Mouse (Mus musculus): ENCODE results near the gene Xkrx. TPM values are rescaled to one million over a fixed set of nuclear protein-coding genes. Genes with fewer than 3 reads are reported as not detected.
"Not testable (repeated sequence)": the region's sequence is repeated elsewhere in the genome, so short reads cannot be mapped to it uniquely, and the experiment has no call there.

Xkrx gene
- under 1 TPM; 0.38 to 0.86 TPM for total RNA-seq (2021)
- long read RNA-seq, experiment 1, partial matches to known transcripts: 1 of 1 reads
- long read RNA-seq, experiment 1, other reads (novel, unspliced or antisense): 0 of 1 reads
- long read RNA-seq, experiment 2: 0 reads

GRCm38 (mm10) chrX:134162043-134162720 is at the start of gene Xkrx:
Xkrx (minus strand) TSS chrX:134162076.
- DNase-seq: no peak

DNA sequence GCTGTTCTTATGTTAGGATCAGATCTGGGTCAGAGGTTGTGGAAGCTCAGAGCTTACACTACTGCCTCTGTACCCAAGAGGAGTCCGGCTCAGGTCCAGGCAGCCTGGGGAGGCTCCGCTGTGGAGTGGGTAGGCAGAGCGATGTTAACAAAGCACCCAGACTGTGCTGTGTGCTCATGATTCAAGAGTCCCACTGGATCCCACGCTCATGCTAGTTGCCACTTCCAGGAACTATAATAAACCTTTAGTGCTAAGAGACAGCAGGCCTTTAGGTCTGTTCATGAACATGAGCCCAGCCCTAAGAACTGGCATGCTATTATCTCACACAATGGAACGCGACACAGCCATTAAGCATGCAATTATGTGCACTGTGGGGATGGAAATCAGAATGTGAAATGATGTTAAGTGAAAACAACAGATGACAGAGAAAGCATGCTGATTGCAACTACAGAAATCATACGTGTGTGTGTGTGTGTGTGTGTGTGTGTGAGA is 49.3 kb upstream of the Xkrx start:
- DNase-seq: no peak

DNA sequence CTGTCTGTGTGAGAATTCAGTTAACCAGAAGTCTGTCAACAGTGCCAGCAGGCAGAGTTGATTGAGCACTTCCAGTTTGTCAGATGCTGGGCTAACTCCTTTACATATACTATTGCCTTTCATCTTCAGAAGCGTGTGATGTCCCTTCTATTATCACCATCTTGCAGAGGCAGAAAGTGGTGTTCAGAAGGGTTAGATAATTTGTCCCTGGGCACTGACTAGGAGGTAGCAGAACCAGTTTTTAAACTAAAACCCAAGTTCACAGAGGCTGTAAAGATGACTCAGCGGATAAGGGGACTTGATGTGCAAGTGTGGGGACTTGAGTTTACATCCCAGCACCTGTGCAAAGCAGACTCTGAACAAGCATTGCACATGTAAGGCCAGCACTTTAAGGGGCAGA is 46.6 kb upstream of the Xkrx start:
- no peak for DNase-seq

DNA sequence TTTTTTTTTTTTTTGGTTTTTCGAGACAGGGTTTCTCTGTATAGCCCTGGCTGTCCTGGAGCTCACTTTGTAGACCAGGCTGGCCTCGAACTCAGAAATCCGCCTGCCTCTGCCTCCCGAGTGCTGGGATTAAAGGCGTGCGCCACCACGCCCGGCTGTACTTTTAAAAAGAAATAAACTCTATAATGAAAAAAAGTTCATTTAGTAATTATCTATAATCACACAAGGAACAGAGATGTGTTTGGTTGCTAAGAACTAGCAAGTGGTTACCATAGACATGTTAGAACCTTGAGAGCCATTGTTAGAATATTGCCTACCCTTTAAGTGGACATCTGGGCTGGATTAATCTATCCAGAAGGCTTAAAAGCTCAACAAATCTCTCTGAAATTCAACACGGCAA is 25.3 kb upstream of the Xkrx start, which contains the start of gene Arl13a:
TSS of gene Arl13a (plus strand) at position 301 of the 400 bp plus-strand sequence.
- not testable (repeated sequence) for DNase-seq

GRCm38 (mm10) chrX:134174699-134175098 is 12.8 kb upstream of the Xkrx start:
- no peak for DNase-seq

DNA sequence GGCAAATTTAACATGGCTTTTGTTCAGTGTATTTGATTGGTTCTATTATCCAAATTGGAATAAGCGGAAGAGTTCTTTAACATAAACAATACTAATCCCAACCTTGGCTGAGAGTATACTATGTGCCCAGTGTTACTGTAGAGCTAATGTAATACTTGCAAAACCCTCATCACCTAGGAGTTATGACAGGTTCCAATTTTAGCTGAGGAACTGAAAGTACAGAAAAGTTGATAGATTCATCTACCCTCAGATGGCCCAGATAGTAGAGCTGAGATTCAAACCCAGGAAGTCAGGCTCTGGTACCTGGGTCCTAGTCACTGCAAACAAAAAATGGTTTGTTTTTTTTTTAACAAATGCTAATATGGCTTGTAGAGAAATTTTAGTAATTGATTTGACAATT is 8.7 kb upstream of the Xkrx start:
- DNase-seq: no peak

GRCm38 (mm10) chrX:134163484-134163883 is 1.6 kb upstream of the Xkrx start:
- DNase-seq: no peak

DNA sequence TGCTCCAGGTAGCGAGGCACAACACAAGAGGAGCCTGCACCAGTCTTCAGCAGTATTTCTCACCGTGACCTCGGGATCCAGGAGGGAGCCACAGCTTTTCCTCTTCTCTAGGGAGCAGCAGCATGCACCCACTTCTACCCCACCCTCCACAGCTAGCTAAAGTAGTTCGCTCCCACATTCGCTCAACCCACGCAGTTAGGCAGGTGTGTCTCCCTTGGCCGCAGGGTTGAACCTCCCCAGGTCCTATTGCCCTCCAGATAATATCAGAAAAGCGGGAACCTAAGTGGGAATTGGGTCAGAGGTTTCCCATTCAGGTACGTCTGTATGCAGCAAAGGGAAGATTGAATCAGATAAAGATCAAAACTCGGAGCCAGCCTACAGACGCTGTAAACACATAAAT is 950 bp upstream of the Xkrx start:
- DNase-seq: no peak

- no peak for DNase-seq
These were observed 1.4 kb downstream of the Xkrx start for GRCm38 (mm10) chrX:134160442-134160841.

DNA sequence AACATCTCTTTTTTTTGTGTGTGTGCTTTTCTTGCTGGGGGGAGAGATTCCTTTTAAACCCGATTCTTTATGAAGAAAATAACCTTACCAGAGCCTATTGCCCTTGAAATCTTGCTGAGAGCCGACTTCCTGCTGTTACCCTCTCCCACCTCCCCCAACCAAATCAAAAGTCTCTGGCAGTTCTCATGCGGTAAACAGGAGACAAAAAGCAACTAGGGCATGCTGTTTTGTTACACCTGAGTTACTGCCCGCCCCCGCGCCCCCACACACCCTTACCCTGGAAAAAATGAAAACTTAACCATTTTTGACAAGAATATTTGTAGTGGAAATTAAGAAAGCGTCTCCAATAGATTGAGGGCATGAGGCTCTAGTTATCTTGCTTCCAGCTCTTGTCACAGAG is 3.7 kb downstream of the Xkrx start:
- no peak for DNase-seq

DNA sequence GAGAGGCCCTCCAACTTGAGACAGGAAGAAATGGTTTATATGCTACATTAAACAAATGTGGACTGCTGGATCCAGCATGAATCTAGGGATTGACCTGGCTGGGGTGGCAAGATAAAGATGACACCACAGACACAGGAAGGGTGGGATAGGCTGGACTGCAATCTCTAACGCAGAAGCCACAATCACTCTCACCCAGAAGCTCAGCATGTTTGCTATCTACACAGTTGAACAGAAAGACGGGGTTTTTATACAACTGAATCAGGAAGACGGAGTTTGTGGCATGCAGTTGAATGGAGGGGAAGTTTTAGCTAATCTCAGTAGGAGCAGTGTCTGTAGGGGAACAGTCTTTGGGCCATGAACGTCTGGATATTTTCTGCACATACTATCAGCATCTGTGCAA is 19.9 kb downstream of the Xkrx start:
- DNase-seq: no peak

DNA sequence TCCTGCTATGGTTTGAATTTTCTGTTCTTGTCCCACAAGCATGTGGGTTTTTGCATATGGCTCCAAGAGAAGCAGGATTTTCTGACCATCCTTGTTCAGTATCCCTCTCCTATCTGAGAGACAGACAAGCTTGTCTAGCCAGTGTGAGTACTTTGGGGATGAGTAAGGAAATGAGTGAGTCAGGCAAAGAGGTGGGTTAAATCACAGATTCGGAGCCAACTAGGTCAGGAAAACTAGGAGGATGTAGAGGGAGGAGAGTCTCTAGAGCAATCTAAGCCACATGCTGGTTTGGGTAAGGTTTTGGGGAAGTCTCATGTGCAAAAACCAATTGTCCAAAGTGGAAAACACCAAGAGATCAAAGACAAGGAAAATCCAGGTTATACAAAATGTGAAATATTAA is 20.3 kb downstream of the Xkrx start:
- no peak for DNase-seq

- DNase-seq: no peak
These were observed 21.9 kb downstream of the Xkrx start for GRCm38 (mm10) chrX:134140024-134140423.

GRCm38 (mm10) chrX:134133821-134134220 is 28.1 kb downstream of the Xkrx start:
- no peak for DNase-seq

- DNase-seq: peak; percentile 4
These were observed 29.6 kb downstream of the Xkrx start for GRCm38 (mm10) chrX:134132295-134132694.

GRCm38 (mm10) chrX:134128549-134128948 is 33.3 kb downstream of the Xkrx start:
- DNase-seq: no peak

DNA sequence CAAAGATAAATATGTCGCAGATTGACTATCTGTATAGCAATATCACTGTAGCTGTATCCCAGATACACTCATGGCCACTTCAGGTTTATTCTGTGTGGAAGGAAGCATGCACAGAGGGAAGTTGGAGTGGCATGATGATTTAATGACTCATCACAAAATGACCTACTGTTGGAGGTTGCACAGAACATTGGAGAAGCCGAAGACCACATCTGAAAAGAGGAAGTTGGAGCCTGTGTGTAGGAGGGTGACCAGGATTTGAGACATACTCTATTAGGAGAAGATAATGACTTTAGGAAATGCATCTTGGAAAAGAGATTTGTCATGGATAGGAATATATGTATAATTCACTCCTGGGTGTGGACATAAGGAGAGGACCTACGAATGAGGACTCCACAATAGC is 45.5 kb downstream of the Xkrx start:
- DNase-seq: no peak

- no peak for DNase-seq
These were observed 50.1 kb downstream of the Xkrx start for GRCm38 (mm10) chrX:134111767-134112166.

GRCm38 (mm10) chrX:134102641-134103040 is 59.2 kb downstream of the Xkrx start:
- no peak for DNase-seq

Other genes with a start within 250 kb of the Xkrx start
- gene Sytl4, start 180.3 kb downstream of the Xkrx start, total RNA-seq (2021): 1 to 10 TPM in 1 of 2 experiments, under 1 TPM in 1; 0.80 to 2.0 TPM
- 10 to 100 TPM; 21.0 to 22.4 TPM for gene Cstf2, start 102.9 kb downstream of the Xkrx start, total RNA-seq (2021)
- not detected for gene Arl13a, start 25.4 kb upstream of the Xkrx start, total RNA-seq (2021)
- under 1 TPM in 1 of 2 experiments, not detected in 1; 0.28 TPM for gene Nox1, start 59.9 kb upstream of the Xkrx start, total RNA-seq (2021)
- gene Trmt2b, start 114.9 kb upstream of the Xkrx start, total RNA-seq (2021): 10 to 100 TPM in 1 of 2 experiments, 1 to 10 TPM in 1; 9.2 to 10.6 TPM
- 1 to 10 TPM; 1.5 to 1.7 TPM for gene Tmem35a, start 133.1 kb upstream of the Xkrx start, total RNA-seq (2021)
- gene Cenpi, start 146.0 kb upstream of the Xkrx start, total RNA-seq (2021): 1 to 10 TPM; 2.3 to 3.2 TPM
- gene Drp2, start 242.5 kb upstream of the Xkrx start, total RNA-seq (2021): 10 to 100 TPM; 14.0 TPM

Data from gastrocnemius, postnatal 10 days (tissue).